Mouse (Mus musculus) lung, postnatal 36 days (tissue): ENCODE results near the gene Fhad1.
"Not testable (repeated sequence)": the region's sequence is repeated elsewhere in the genome, so short reads cannot be mapped to it uniquely, and the experiment has no call there.

ENCODE experiments used
- DNase-seq: peaks from one replicate; pipeline ENCODE4 v3.0.0; 2022; ENCODE audit warnings: mixed read lengths

The Fhad1 gene

DNA sequence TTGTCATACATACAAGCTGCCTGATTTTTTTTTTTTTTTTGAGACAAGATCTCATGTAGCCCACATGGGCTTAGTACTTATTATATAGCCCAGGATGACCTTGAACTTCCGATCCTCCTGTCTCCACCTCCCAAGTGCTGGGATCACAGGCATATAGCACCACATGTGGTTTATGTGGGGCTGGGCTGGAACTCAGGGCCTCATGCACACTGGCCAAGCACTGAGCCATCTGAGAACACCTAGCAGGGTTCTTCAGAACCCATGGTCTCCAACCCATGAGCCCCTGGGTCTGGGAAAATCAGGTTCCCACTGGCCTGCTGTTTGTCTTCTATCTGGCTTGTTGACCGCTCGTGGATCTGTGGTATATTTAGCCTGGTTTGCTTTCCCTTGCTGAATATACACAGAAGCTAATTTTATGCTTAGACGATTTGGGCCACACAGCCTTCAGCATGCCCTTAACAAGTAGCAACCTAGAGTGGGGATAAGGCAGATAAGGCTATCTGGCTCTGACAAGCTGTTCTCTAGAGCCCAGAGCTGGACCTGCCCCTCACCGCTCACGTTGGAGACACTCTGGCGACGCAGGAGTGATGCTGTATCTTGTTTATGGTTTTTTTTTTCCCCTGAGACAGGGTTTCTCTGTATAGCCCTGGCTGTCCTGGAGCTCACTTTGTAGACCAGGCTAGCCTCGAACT lies 24.9 kb upstream of the Fhad1 start:
- DNase-seq = no peak

DNA sequence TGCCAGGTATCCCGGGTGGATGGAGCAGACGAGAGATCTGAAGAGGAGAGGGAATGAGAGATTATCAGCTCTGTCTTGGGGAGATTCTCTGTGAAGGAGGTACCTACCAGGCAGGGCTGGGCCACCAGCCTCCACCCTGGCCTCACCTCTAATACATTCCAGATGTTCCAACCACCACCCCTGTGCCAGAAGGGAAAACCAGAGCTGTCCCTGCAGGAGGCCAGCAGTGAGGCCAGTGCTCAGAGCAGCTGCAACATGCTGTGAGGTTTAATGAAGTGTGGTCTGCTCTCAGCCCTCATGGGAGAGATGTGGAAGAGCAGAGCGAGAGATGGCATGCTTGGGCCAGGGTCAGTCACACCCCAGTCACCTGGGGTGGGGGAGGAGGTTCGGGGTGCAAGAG lies 23.0 kb upstream of the Fhad1 start:
- no peak for DNase-seq

DNA sequence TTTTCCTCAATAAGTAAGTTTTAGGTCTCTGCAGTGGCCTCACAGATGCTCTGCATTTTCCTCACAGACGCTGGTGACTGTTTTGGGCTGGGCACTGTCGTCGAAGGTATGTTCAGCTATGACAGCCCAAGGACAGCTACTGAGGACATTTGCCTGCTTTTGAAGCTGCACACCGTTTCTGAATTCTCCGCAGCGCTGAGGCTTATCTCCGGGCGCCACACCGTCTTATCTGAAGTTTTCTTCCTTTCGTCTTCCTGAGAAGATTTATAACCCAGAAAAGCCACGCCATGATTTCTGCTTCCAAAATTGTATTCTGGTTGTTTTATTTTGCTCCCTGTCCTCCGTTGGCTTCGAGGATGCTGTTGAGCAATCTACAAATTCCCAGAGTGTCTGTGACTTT lies 13.7 kb upstream of the Fhad1 start:
- DNase-seq = no peak

DNA sequence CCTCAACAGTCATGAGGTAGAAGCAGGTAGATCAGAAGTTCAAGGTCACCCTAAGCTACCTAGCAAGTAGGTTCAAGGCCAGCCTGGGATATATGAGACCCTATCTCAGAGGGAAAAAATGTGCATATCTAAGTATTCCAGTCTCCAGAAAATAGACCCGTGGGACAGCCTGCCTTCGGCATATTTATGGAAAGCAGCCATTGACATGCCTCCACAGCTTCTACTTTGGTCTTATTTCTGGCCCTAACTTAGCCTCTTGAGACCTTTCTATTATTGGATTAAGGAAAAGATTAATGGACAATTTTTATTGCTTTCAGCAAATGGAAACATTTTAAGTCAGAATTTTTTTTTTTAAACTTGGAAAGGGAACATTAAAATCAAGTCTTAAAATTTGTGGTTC lies 12.1 kb upstream of the Fhad1 start:
- no peak for DNase-seq

DNA sequence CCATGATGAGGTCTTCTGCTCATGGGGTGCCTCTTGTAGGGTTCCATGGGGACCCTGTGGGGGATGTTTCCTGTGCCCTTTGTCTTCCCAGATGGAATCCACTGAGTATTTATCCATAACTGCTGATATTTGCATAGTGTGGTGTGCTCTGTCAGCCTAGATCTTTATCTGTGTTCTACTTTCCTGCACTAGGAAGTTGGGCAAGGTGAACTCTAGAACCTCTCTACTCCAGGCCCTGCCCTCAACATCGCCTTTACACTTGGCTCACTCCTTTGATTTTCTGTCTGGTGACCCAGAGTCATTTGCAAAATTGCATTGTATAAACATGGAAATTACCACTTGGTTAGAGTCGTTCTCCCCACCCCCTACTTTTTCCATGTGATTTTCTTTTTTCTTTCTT lies 9.7 kb upstream of the Fhad1 start:
- no peak for DNase-seq

DNA sequence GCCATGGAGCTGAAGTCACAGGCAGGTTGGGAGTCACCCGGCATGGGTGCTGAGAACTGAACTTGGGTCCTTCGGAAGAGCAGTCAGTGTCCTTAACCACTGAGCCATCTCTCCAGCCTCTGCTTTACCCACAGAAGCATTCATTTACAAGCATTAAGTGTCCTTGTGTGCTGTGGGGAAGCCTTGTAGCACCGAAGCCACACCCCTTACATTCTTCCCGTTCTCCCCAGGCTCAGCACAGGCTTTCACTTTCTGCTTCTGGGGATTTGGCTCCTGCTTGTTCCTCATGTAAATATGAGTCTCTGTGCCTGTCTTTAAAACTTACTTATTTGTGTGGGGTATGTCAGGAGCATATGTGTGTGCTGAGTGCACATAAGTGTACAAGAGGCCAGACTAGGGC lies 8.3 kb upstream of the Fhad1 start:
- DNase-seq = peak; percentile 26

DNA sequence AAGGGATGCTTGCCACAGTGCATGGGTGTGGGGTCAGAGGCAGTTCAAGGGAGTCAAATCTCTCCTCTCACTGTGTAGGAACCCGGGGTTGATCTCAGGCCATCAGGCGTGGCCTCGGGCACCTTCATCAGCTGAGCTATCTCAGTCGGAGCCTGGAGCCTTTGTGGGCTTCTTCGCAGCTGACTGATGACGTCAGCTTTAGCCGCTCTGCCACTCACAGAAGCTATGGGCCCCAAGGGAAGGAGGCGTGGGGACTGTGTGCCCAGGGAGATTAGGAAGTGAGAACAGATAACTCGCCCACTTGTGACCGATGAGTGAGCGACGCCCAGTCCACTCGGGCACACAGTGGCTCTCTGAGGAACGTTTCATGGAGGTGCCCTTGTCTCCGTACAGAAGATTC lies 2.8 kb upstream of the Fhad1 start:
- peak; percentile 30 for DNase-seq

DNA sequence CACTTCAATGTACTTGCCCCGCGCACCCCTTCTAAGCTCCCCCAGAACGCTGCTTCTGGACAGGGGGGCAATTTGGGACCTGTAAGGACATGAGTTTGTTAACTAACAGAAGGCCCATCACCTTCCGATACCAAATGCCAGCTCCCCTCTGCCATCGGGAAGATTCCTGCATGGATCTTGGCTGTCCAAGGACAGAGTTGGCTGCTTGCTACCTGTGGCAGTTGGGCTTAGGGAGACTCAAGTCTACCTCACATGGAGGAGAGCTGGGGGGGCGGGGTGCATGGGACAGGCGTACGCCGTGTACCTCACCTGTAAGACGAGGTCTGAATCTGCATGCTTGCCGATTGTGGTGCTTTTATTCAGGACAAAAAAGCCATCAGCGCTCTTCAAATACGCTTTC lies 3.6 kb downstream of the Fhad1 start:
- no peak for DNase-seq

DNA sequence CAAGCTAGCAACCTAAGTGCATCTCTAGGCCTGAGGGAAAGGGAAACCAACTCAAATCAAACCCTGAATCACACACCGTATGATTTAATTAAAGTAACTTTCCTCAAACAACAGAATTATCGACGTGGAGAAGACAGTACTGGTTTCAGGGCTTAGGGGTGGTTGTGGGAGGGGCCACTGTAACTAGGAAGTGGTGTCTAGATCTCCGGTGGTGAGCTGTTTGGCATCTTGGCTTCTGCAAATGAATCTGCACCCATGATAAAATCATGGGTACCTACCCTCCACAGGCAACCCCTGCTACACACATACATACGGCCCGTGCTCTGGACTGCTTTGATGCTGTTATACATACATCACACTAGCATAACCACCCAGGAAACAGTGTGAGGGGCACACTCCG lies 4.4 kb downstream of the Fhad1 start:
- no peak for DNase-seq

DNA sequence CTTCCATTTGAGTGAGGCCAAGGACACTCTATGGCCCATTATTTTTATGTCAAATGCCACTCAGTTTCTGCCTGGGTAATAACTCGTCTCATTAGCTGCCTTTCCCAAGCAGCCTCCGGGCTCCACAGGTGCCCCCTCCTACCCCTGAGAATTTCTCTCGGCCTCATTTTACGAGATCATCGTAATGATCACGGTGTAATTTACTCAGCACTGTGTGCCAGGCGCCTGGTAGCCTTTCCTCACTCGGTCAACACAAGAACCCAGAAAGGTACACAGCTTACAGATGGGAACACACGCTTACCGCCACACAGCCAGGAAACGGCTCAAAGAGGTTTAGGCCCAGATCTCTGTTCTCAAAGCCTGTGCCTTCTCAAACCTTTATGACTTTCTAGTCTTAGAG lies 6.7 kb downstream of the Fhad1 start:
- DNase-seq = no peak

DNA sequence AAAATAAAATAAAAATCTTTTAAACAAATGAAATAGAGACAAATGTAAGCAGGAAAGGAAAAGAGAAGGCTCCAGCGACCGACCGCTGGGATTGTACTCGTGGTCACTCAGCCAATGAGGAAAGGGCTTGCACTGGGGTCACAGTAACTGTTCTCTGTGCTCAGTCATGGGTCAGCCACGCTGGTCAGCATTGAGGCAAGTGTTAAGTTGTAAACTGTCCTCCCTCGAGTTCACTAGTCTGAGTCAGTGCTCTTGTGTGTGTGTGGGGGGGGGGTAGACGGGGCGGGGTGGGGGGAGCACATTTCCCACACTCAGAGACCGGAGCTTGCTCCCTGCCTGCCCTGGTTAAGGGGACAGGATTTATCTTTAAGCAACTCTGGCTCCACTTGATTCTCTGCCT lies 14.3 kb downstream of the Fhad1 start:
- no peak for DNase-seq

DNA sequence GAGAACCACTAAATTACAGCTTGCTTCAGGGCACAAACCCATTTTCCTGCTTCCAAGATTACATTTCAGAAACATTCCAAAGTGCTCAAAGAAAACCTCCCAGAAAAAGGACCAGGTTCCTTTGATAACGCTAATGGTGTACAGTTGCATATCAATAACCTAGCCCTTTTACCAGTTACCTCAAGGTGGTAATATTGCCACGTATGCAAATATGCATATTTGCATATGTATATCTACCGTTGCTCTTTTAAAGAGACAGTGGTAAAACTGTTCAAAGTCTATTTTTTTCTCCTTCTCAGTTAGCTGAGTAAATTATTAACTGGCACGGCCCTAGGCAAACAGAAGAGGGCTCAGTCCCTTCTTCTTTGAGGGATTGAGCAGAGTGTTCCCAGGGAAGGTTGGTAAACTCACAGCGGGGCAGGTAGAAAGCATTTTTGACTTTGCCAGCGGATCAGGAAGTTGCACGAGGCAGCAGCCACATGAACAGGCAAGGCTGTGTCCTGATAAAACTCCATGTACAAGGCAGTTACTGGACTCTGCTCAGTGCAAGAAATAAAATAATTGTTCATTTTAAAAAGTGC lies 15.3 kb downstream of the Fhad1 start:
- no peak for DNase-seq

DNA sequence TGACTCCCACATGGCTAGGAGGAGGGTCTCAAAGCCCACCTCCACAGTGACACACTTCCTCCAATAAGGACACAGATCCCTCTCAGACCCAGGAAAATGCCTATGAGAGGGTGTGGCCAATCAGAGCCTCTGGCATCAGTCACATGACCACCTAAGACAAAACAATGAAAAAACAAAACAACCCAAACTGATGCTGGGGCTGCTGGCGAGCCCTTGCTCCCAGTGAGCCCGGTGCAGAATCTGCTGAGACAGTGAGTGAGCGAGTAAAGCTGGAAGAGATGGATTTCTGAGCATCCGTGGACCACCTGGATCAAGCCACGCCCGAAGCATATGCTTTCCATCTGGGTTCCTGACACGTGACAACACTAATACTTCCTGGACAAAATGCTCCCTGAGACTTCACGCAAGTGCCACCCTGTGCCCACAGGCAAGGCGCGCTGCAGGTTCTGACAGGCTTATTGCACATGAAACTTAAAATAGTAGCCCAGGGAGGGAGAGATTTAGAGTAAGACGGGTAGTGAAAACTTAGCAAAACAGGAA lies 16.5 kb downstream of the Fhad1 start:
- no peak for DNase-seq

DNA sequence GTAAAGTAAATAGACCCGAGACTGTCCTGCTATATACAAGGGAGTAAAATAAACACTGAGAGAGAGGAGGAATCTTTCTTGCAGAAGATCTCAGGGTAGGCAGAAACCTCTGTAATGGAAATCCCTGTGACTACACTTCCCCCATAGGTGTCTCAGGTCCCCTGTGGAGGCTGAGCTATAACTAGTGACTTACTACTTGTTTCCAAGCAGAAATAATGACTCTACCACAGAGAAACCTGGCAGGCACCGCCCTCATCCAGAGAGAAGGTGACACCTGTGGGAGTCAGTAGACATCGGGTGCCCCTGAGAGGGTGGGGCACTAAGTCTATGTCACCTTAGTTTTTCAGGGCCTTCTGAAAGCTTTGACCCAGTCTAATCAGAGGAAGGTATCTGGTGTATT lies 18.0 kb downstream of the Fhad1 start:
- no peak for DNase-seq

DNA sequence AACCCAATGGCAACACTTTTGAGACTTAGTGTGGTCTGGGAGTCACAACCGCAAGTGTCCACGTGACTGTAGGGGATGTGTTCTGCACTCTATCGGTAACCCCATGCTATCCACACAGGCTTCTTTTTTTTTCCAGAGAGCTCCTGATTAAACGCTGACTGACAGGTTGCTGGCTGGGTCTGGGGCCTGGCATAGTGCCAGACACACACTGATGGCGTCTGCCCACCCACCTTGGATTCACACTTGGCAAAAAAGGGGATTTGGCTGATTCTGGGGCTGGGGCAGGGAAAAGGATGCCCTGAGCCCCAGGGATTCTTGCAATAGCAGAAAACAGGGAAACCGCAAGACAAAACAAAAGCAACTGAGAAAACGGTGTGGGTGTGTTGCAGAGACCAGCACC lies 18.8 kb downstream of the Fhad1 start:
- DNase-seq = no peak

DNA sequence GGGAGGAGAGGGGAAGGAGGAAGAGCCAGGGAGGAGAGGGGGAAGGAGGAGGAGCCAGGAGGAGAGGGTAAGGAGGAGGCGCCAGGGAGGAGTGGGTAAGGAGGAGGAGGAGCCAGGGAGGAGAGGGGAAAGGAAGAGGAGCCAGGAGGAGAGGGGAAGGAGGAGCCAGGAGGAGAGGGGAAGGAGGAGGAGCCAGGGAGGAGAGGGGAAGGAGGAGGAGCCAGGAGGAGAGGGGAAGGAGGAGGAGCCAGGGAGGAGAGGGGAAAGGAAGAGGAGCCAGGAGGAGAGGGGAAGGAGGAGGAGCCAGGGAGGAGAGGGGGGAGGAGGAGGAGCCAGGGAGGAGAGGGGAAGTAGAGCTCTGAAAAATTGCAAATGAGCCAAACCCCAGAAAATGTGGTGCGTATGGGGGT lies 20.8 kb downstream of the Fhad1 start:
- not testable (repeated sequence) for DNase-seq

DNA sequence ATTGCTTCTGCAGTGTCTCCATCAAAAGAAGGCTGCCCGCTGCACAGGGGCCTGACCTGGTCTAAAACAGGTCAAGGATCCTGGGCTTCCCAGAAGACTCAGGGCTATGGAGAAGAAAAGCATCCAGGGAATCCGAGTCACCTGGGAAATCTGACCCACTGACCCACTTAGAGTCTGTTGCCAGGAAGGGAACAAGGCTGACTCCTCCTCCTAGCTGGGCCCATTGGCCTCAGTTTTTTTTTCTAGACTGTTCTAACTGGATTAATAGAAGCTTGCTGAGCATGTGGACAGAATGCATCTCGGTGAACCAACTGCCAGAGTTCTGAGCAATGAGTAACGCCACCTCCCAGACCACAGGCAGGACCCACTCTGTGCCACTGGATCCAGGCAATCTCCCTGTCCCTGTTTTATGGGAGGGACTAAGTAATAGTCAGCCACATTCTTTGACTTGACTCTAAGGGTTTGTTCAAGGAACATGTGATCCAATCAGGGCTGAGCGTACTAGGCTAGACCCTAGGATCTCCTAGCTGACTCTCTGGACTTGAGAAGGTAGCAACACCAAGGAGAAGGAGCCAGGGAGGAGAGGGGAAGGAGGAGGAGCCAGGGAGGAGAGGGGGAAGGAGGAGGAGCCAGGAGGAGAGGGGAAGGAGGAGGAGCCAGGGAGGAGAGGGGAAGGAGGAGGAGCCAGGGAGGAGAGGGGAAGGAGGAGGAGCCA lies 21.4 kb downstream of the Fhad1 start:
- DNase-seq = no peak

DNA sequence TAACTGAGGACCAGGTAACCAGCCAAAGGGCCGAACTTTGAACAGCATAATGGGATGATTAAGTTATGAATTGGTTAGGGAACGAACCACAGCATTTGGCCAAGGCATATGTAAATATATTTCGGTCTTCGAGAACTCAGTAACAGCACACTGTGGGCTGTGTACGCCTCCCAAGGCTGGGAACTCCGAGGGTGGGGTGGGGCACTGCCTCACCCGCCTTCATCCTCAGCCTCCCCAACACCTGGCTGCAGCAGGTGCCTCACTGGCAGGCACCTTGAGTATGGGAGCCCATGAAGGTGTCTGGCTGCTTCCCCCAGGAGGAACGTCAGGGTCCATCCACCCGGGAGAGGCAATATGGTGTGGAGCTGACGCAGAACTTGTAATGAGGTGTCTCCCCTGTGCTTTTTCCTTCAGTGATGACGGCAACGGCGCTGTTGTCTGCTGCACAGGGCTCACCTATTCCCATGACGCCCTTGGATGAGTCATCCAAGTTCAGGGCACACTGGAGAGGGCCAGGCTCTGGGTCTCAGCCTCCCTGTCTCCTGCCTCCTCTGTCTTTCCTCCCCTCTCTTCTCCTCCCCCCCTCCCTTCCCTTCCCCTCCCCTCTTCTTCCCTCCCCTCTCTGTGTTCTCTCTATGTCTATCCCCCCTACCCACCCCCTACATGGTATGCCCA lies 22.2 kb downstream of the Fhad1 start:
- no peak for DNase-seq

DNA sequence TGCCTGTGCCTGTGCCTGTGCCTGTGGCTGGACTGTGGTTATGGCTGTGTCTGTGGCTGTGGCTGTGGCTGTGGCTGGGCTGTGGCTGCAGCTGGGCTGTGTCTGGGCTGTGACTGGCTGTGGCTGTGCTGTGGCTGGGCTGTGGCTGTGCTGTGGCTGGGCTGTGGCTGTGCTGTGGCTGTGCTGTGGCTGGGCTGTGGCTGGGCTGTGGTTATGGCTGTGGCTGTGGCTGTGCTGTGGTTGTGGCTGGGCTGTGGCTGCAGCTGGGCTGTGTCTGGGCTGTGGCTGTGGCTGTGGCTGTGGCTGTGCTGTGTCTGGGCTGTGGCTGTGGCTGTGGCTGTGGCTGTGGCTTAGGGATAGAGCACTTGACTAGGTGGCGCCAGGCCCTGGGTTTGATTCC lies 26.7 kb downstream of the Fhad1 start:
- DNase-seq = no peak

DNA sequence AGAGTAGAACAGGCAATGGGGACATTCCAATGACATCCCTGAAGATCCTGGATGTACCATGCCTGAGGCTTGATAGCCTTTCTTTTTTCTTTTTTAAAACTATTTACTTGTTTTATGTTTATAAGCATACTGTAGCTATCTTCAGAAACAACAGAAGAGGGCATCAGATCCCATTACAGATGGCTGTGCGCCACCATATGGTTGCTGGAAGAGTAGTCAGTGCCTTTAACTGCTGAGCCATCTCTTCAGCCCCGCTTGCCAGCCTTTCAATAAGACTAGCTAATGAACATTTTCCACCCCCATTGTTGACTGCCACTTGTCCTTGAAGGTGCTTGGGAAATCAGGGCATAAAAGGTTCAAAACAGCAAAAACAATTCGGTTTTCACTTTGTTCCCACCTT lies 31.2 kb downstream of the Fhad1 start:
- DNase-seq = no peak

DNA sequence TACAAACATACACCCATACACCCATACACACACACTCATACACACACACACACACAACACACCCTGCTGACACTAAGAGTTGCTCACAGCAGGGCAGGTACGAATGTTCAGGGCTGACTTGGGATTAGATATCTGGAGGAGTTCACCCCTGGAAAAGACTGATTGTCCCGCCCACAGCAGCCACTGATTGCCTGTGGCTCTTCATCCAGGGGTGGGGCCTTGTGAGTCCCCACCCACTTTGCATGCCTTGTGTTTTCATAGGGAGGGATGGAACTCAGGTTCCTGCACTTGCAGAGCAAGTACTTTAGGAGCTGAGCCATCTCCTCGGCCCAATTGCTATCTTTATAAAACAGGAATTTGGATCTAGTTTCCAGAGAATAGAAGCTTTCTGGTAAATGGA lies 33.4 kb downstream of the Fhad1 start:
- DNase-seq = no peak

DNA sequence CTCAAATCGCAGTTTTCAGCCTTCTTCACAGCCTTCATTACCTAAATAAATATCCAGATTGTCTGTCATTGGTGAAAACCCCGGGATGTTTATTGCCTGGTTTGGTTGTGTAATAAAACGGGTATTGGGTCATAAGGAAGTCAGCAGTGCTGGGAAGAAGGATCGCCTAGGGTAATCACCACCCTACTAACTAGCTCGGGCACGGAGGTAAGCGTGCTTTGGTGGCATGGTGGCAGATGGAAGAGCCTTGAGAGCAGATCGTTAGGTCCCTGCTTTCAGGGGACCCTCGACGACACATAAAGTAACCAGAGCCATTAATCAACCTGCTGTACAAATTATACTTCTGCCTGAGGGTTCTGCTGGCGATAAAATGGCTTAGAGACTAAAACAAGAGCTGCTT lies 36.3 kb downstream of the Fhad1 start:
- no peak for DNase-seq

DNA sequence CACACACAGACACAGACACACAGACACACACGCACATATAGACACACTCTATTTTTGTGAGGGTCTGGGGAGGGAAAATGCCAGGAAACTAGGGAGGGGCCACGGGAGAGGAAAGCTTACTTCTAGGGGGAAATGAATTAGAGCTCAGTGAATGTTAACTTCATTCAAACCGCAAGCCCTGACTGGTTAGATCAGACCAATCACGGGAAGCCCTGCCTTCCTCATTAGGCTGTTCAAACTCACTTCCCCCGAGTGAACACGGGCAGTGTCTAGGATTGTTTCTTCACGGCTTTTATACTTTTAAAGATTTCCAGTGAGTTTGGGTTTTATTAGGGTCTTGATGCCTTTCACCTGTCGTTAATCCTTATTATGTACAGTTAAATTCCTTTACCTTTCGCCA lies 37.5 kb downstream of the Fhad1 start:
- no peak for DNase-seq

DNA sequence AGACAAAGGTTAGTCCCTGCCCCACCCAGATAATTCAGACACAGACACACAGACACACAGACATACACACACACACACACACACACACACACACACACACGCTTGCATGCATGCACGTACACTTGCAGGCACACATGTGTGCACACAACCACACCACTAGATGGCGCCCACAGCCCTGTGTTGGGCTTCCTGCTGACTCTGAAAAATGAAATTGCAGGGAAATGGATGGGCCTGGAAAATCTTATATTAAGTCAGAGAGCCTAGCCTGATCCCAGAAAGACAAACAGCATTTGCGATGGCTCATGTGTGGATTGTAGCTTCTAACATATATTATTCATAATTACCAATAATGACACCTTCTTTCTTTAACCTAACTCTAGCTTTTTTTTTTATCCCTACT lies 38.7 kb downstream of the Fhad1 start:
- DNase-seq = peak; percentile 53
